Mouse (Mus musculus) liver, embryonic 16.5 days (tissue): ENCODE measurements around the gene Hist2h2aa2. TPM values are rescaled to one million over a fixed set of nuclear protein-coding genes. Genes with fewer than 3 reads are reported as not detected.
"Not testable (repeated sequence)": the region's sequence is repeated elsewhere in the genome, so short reads cannot be mapped to it uniquely, and the experiment has no call there.

ENCODE experiments used
- ATAC-seq: fragments of 200-750 bp; cut with Nextera tagmentation; 2 replicates; pipeline ENCODE4 v1.8.0; 2017; ENCODE audit warnings: low read depth, mild to moderate bottlenecking, moderate number of reproducible peaks, moderate library complexity
- H3K27ac ChIP-seq: fragments of 300-500 bp; sonication (generic); 2 replicates; pipeline ENCODE4 v1.5.1; 2014; ENCODE audit warnings: mild to moderate bottlenecking, low read length
- H3K27me3 ChIP-seq: fragments of 300-500 bp; sonication (generic); 2 replicates; pipeline ENCODE4 v1.6.1; 2014; ENCODE audit warnings: low read depth, low read length, mixed read lengths; ENCODE audit not compliant: control insufficient read depth, insufficient read depth
- H3K36me3 ChIP-seq: fragments of 300-500 bp; sonication (generic); 2 replicates; pipeline ENCODE4 v1.6.1; 2014; ENCODE audit warnings: mild to moderate bottlenecking; ENCODE audit not compliant: control insufficient read depth, insufficient read depth
- H3K4me1 ChIP-seq: fragments of 300-500 bp; sonication (generic); 2 replicates; pipeline ENCODE4 v1.6.1; 2014; ENCODE audit warnings: low read depth, low read length, mixed read lengths; ENCODE audit not compliant: control insufficient read depth
- H3K4me2 ChIP-seq: fragments of 300-500 bp; sonication (generic); 2 replicates; pipeline ENCODE4 v1.6.1; 2014; ENCODE audit warnings: low read depth, low read length, mixed read lengths
- H3K4me3 ChIP-seq: fragments of 300-500 bp; sonication (generic); 2 replicates; pipeline ENCODE4 v1.5.1; 2014; ENCODE audit warnings: low read depth, mild to moderate bottlenecking, low read length
- H3K9ac ChIP-seq: fragments of 300-500 bp; sonication (generic); 2 replicates; pipeline ENCODE4 v1.6.1; 2014; ENCODE audit warnings: low read depth, low read length
- H3K9me3 ChIP-seq: fragments of 300-500 bp; sonication (generic); replicated peaks from 2 replicates; pipeline ENCODE4 v1.6.1; 2016; ENCODE audit warnings: low read length; ENCODE audit not compliant: control insufficient read depth
- WGBS: fragments of 180-500 bp; shearing (Covaris S2); extraction: QIAGEN DNeasy Blood & Tissue Kit; methylation state at CpG from one replicate; pipeline ENCODE4 v1.1.7; 2014; ENCODE audit not compliant: insufficient replicate concordance; 5-methylcytosine and 5-hydroxymethylcytosine counted together
- polyA plus RNA-seq: library from polyadenylated mRNA; unstranded; fragments of >200 nt; fragmentation: Nextera tagmentation; extraction: Ambion mirVana; gene quantifications from 2 replicates; pipeline ENCODE4 v1.2.1, GENCODE M21; 2015

Hist2h2aa2 gene
- polyA plus RNA-seq, 1 experiment from 2014 or later, result 77.1 TPM

DNA sequence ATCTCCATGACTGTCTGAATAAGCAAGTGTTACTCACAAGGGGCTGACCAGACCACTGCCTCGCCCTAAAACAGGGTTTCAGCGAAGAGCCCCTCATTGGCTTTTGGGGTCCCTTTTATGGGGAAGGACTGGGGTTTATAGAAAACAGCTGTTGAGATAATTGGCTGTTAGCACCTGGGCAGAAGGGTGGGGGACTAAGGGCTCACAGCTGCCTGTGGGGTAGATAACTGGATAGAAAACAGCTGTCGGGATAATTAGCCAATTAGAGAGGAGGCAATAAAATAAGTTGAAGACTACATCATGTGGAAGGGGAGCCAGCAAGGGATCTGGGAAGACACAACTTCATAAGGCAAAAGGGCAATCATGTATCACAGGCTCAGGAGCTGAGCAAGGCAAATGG lies 10.8 kb upstream of the Hist2h2aa2 start:
- no peak for ATAC-seq
- H3K9me3 ChIP-seq, result no peaks in the 10 kb centered on the region
- 55% methylated on average over 3 of the region's 3 CpGs for WGBS
- H3K36me3 ChIP-seq, result no peaks in the 10 kb centered on the region
- H3K4me1 ChIP-seq, result peaks cover 45% of the 10 kb centered on the region
- H3K4me3 ChIP-seq, result peak overlapping the region; percentile 17
- H3K27ac ChIP-seq, result peak overlapping the region; percentile 77
- H3K4me2 ChIP-seq, result peak overlapping the region; percentile 16; the same call in 1 of the 2 replicates
- H3K27me3 ChIP-seq, result no peaks in the 10 kb centered on the region
- H3K9ac ChIP-seq, result peak overlapping the region; percentile 33; the same call in 1 of the 2 replicates

GRCm38 (mm10) chr3:96249034-96249345 lies 8.9 kb upstream of the Hist2h2aa2 start:
- WGBS, result 64% methylated on average over 4 of the region's 4 CpGs

GRCm38 (mm10) chr3:96248141-96249033 lies 8.3 kb upstream of the Hist2h2aa2 start:
- Histone ChIP-seq H3K9me3 (no peaks in the 10 kb centered on the region), H3K27ac (peak overlapping the region; percentile 95), H3K4me2 (peak overlapping the region; percentile 49), H3K27me3 (no peaks in the 10 kb centered on the region), H3K4me1 (peaks cover 34% of the 10 kb centered on the region), H3K4me3 (peak overlapping the region; percentile 69), H3K9ac (peak overlapping the region; percentile 80), H3K36me3 (no peaks in the 10 kb centered on the region)
- ATAC-seq, result no peak
- WGBS, result 45% methylated on average over 6 of the region's 6 CpGs

More at GRCm38 (mm10) chr3:96249034-96249345, 8.9 kb upstream of the Hist2h2aa2 start:
- peak overlapping the region; percentile 69 for H3K4me3 ChIP-seq
- peaks cover 34% of the 10 kb centered on the region for H3K4me1 ChIP-seq
- peak overlapping the region; percentile 95 for H3K27ac ChIP-seq
- peak overlapping the region; percentile 80 for H3K9ac ChIP-seq
- H3K27me3 ChIP-seq, result no peaks in the 10 kb centered on the region
- peak overlapping the region; percentile 49 for H3K4me2 ChIP-seq
- H3K9me3 ChIP-seq, result no peaks in the 10 kb centered on the region
- ATAC-seq, result no peak
- no peaks in the 10 kb centered on the region for H3K36me3 ChIP-seq

DNA sequence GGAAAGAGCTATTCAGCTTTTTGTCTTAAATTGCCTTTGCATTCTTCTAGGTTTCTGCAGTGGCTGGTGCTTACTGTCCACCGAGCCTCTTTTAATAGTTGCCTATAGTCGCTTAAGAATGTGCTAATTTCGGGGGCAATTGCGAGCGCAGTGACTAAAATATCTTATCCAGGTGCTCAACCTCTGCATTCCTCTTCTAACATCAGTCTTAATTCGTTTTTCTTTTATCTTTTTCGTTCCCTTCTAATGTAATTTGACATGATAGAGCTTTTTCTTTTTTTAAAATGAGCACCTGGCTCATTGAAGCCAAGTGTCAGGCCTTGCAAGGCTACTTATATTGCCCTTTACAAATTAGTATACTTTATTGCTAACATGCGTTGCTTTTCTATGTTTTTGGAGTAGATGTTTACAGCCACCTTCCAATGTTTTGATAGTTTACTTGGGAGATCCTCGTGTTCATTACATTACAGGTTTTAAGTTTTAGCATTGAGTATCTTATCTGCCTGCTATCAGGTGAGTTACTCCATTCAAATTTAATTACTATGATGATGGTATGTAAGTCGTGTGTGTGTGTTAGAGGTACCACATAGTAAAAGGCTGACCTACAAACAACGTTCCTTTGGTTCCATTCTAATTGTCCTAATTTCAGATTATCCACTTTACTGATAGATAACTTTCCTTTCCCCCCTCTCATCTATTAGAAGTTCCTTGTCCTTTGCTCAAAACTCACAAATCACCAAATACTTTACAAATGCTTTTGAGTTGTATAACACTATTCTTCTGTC lies 7.5 kb upstream of the Hist2h2aa2 start:
- H3K27ac ChIP-seq, result peak overlapping the region; percentile 95
- H3K4me1 ChIP-seq, result peaks cover 36% of the 10 kb centered on the region
- no peak for ATAC-seq
- no peaks in the 10 kb centered on the region for H3K36me3 ChIP-seq
- H3K27me3 ChIP-seq, result no peaks in the 10 kb centered on the region
- peak overlapping the region; percentile 69 for H3K4me3 ChIP-seq
- H3K4me2 ChIP-seq, result peak overlapping the region; percentile 49
- H3K9me3 ChIP-seq, result no peaks in the 10 kb centered on the region
- WGBS, result 3% methylated on average over 11 of the region's 11 CpGs
- peak overlapping the region; percentile 80 for H3K9ac ChIP-seq

- not testable (repeated sequence) for H3K9me3 ChIP-seq, H3K27me3 ChIP-seq, H3K36me3 ChIP-seq
- Histone ChIP-seq H3K4me2 (peak within 1 kb of the TSS; percentile 49), H3K4me3 (peak within 1 kb of the TSS; percentile 69), H3K4me1 (peaks cover 43% of the 10 kb centered on the region), H3K27ac (peak within 1 kb of the TSS; percentile 95), H3K9ac (peak within 1 kb of the TSS; percentile 80)
- WGBS, result 0% methylated on average over 7 of the region's 47 CpGs
- peak; percentile 80 for ATAC-seq
These were observed 6.4 kb upstream of the Hist2h2aa2 start, which contains the start of gene Hist2h3c1 for GRCm38 (mm10) chr3:96246427-96246856. Hist2h3c1 (plus strand) TSS chr3:96246685.

DNA sequence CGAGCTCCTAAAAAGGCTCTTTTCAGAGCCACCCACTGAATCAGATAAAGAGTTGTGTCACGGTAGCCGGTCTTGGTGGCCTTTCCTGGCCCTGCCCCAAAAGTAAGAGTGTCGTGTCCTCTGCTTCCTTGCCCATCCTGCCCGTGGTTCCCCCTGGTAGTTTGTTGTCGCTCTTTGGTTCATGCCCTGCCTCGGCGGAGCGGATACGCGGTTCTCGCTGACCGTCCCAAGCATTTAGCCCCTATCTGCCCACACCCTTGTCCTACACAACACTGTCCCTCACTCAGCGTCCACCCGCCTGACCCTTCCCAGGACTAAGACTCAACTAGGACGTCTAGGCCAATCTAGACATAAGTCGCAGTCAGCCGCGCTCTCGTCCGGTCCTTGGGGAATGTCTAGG lies 5.9 kb upstream of the Hist2h2aa2 start:
- peak overlapping the region; percentile 85 for H3K27ac ChIP-seq
- peaks cover 45% of the 10 kb centered on the region for H3K4me1 ChIP-seq
- not testable (repeated sequence) for H3K9ac ChIP-seq, H3K36me3 ChIP-seq, ATAC-seq, H3K4me2 ChIP-seq, H3K9me3 ChIP-seq, H3K27me3 ChIP-seq
- peak overlapping the region; percentile 38; the same call in 1 of the 2 replicates for H3K4me3 ChIP-seq
- 0% methylated on average over 10 of the region's 21 CpGs for WGBS

DNA sequence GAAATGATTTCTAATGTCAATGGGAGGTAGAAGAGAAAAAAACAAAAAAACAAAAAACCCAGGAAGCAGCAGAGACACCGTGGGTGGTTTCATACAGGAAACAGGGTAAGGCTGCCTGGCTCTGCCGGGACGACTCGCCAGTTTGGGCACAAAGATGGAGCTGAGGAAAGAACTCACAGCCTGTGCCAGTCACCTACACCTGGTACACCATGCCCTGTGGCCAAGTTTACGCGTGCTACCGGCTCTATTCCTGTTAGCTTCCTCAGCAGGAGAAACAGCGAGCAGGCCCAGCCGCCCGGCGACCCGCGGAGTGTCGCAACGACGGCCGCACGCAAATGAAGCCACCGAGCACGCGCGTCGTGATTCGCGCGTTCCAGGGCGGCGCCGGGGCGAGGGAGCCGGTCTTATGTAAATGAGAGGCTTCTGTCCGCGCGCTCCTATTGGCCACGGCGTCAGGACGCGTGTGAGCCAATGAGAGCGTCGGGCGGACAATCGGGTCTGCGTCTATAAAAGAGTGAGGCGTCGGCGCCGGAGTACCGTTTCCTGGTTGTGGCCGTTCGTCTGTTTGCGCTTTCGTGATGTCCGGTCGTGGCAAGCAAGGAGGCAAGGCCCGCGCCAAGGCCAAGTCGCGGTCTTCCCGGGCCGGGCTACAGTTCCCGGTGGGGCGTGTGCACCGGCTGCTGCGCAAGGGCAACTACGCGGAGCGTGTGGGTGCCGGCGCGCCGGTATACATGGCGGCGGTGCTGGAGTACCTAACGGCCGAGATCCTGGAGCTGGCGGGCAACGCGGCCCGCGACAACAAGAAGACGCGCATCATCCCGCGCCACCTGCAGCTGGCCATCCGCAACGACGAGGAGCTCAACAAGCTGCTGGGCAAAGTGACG lies 5.2 kb upstream of the Hist2h2aa2 start, which contains the start of gene Hist2h2aa1:
Hist2h2aa1 (plus strand) TSS at position 495 of the 884 bp plus-strand sequence.
- H3K9ac ChIP-seq, result peak within 1 kb of the TSS; percentile 72
- H3K27ac ChIP-seq, result peak within 1 kb of the TSS; percentile 96
- ATAC-seq, result peak; percentile 70
- peak within 1 kb of the TSS; percentile 61 for H3K4me3 ChIP-seq
- not testable (repeated sequence) for H3K9me3 ChIP-seq, H3K27me3 ChIP-seq, H3K36me3 ChIP-seq
- peak within 1 kb of the TSS; percentile 68 for H3K4me2 ChIP-seq
- H3K4me1 ChIP-seq, result peaks cover 42% of the 10 kb centered on the region
- 0% methylated on average over 25 of the region's 88 CpGs for WGBS

DNA sequence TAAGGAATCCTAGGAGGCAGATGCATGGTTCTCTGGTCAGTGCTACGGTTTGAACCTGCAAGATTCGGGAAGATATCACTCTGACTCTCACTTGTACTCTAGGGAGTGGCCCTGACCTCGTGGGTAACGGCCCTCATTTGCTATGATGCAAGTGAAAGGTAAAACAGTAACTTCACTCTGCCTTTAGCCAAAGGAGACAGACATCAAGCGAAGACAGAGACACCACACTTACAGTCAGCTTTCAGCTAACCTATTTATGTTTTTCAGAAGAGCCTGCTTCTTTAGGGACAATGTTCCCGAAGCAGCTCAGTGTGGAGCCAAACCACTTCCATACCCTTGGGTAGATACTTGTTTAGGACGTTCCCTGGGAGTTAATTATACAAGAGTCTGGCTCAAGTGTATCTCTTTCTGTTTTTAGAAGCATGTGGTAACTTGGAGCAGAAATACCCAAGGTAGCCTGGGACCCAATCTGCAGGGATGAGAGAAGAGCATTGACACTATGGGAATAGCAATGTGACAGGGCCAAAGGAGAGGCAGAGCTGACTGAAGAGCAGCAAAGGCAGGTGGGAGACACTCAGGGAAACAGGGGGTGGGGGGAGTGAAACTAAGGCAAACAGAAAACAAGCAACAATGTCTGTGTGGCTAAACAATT lies 4.0 kb upstream of the Hist2h2aa2 start:
- Histone ChIP-seq H3K4me3 (peak overlapping the region; percentile 61), H3K27ac (peak overlapping the region; percentile 96), H3K4me1 (peaks cover 33% of the 10 kb centered on the region), H3K36me3 (no peaks in the 10 kb centered on the region), H3K27me3 (no peaks in the 10 kb centered on the region), H3K9ac (peak overlapping the region; percentile 72), H3K9me3 (no peaks in the 10 kb centered on the region), H3K4me2 (peak overlapping the region; percentile 68)
- no peak for ATAC-seq
- 59% methylated on average over 7 of the region's 7 CpGs for WGBS
